Mouse (Mus musculus): Measurements from ENCODE around the gene Megf11. TPM values are rescaled to one million over a fixed set of nuclear protein-coding genes. Genes with fewer than 3 reads are reported as not detected.

The Megf11 gene
- polyA plus RNA-seq, 1 experiment from 2014 or later, result 0.11 TPM

GRCm38 (mm10) chr9:64688015-64688394 lies 302.6 kb downstream of the Megf11 start:
- DNase-seq, result no peak
- no peak for ATAC-seq
- Histone ChIP-seq H3K36me3 (replicated peaks; ENCODE audit: insufficient read depth, low read length) (no peaks in the 10 kb centered on the region), H3K4me2 (ENCODE audit: low read depth, low read length) (no peak overlapping the region), H3K9me3 (ENCODE audit: low read length) (no peaks in the 10 kb centered on the region), H3K4me3 (ENCODE audit: low read depth, low read length) (no peak overlapping the region), H3K9ac (replicated peaks) (no peak overlapping the region), H3K4me1 (ENCODE audit: insufficient read depth) (no peaks in the 10 kb centered on the region), H3K27me3 (ENCODE audit: insufficient read depth, low read length) (no peaks in the 10 kb centered on the region), H3K27ac (ENCODE audit: low read depth) (no peak overlapping the region)
- 63% methylated on average over 1 of the region's 1 CpGs for WGBS (ENCODE audit: insufficient replicate concordance)
- TF ChIP-seq EP300 (IDR thresholded peaks at IDR 0.05; ENCODE audit: low read depth) (no peak), CTCF (IDR thresholded peaks at IDR 0.05; ENCODE audit: low read depth) (no peak)

GRCm38 (mm10) chr9:64690771-64691170 lies 305.3 kb downstream of the Megf11 start:
- TF ChIP-seq EP300 (IDR thresholded peaks at IDR 0.05; ENCODE audit: low read depth), result no peak
- TF ChIP-seq CTCF (IDR thresholded peaks at IDR 0.05; ENCODE audit: low read depth), result no peak
- H3K4me1 ChIP-seq (ENCODE audit: insufficient read depth), result no peaks in the 10 kb centered on the region
- no peak overlapping the region for H3K9ac ChIP-seq (replicated peaks)
- H3K4me3 ChIP-seq (ENCODE audit: low read depth, low read length), result no peak overlapping the region
- ATAC-seq, result no peak
- H3K27me3 ChIP-seq (ENCODE audit: insufficient read depth, low read length), result no peaks in the 10 kb centered on the region
- 87% methylated on average over 2 of the region's 2 CpGs for WGBS (ENCODE audit: insufficient replicate concordance)
- H3K36me3 ChIP-seq (replicated peaks; ENCODE audit: insufficient read depth, low read length), result peaks cover 8% of the 10 kb centered on the region; the same call in 1 of the 2 replicates
- no peak for DNase-seq
- H3K9me3 ChIP-seq (ENCODE audit: low read length), result no peaks in the 10 kb centered on the region
- no peak overlapping the region for H3K27ac ChIP-seq (ENCODE audit: low read depth)
- H3K4me2 ChIP-seq (ENCODE audit: low read depth, low read length), result no peak overlapping the region

DNA sequence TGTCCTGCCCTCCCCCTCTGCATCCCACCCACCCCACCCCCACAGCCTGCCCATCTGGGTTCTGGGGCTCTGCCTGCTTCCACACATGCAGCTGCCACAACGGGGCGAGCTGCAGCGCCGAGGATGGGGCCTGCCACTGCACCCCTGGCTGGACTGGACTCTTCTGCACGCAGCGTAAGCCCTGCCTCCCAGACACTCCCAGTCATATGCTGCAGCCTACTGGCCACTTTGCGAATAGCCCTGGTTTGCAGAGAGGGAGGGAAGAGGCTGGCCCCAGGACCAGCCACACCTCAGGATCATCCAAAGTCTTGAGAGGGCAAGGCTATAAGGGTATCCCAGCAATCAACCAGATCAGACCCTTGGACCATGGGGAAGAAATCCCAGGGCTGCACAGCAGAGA lies 305.8 kb downstream of the Megf11 start:
- Histone ChIP-seq H3K4me3 (ENCODE audit: low read depth, low read length) (no peak overlapping the region), H3K4me2 (ENCODE audit: low read depth, low read length) (no peak overlapping the region), H3K27ac (ENCODE audit: low read depth) (no peak overlapping the region), H3K9me3 (ENCODE audit: low read length) (no peaks in the 10 kb centered on the region), H3K9ac (replicated peaks) (no peak overlapping the region), H3K4me1 (ENCODE audit: insufficient read depth) (no peaks in the 10 kb centered on the region), H3K27me3 (ENCODE audit: insufficient read depth, low read length) (no peaks in the 10 kb centered on the region), H3K36me3 (replicated peaks; ENCODE audit: insufficient read depth, low read length) (peaks cover 8% of the 10 kb centered on the region; the same call in 1 of the 2 replicates)
- ATAC-seq, result peak; percentile 62; the same call in 1 of the 2 replicates
- 21% methylated on average over 7 of the region's 7 CpGs for WGBS (ENCODE audit: insufficient replicate concordance)
- DNase-seq, result peak; percentile 66
- no peak for TF ChIP-seq EP300 (IDR thresholded peaks at IDR 0.05; ENCODE audit: low read depth)
- TF ChIP-seq CTCF (IDR thresholded peaks at IDR 0.05; ENCODE audit: low read depth), result peak; percentile 82

DNA sequence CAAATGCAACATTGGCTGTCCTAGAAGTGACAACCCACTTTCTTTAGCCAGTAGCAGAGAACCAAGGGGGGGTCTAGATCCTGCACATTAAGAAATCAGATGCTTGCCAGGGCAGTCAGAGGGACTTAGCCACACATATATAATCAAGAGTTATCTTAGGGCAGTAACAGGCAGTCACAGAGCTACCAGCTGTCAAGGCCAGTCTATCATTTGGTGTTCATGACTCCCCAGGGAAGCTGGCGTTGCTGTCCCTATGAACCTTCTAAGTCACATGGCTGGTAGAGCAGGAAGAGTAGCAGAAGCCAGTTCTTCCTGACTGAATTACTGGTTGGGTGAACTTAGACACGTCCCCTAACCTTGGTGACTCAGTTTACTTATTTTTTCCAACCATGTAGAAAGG lies 307.7 kb downstream of the Megf11 start:
- H3K27ac ChIP-seq (ENCODE audit: low read depth), result no peak overlapping the region
- H3K9ac ChIP-seq (replicated peaks), result no peak overlapping the region
- ATAC-seq, result no peak
- H3K27me3 ChIP-seq (ENCODE audit: insufficient read depth, low read length), result no peaks in the 10 kb centered on the region
- H3K9me3 ChIP-seq (ENCODE audit: low read length), result no peaks in the 10 kb centered on the region
- no peak for DNase-seq
- H3K4me2 ChIP-seq (ENCODE audit: low read depth, low read length), result no peak overlapping the region
- no peaks in the 10 kb centered on the region for H3K4me1 ChIP-seq (ENCODE audit: insufficient read depth)
- H3K36me3 ChIP-seq (replicated peaks; ENCODE audit: insufficient read depth, low read length), result peaks cover 8% of the 10 kb centered on the region
- WGBS (ENCODE audit: insufficient replicate concordance), result 78% methylated on average over 2 of the region's 2 CpGs
- TF ChIP-seq CTCF (IDR thresholded peaks at IDR 0.05; ENCODE audit: low read depth), result no peak
- no peak overlapping the region for H3K4me3 ChIP-seq (ENCODE audit: low read depth, low read length)

DNA sequence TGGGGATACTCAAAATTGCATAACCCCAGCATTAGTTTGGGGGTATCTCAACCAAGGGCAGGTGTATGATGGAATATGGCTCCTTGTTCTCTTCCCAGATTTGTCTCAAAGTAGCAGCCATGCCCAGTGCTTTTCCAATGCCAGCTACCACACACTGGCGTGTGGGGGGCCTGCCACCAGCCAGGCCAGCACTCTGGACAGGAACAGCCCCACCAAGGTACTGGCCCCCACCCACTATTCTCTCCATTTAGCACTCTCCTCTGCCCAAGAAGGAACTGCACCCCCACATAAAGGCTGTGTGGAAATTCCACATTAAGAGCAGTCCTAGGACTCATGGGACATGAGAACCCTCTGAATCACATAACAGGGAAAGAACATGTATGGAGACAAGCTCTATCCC lies 309.8 kb downstream of the Megf11 start:
- H3K4me2 ChIP-seq (ENCODE audit: low read depth, low read length), result no peak overlapping the region
- H3K4me3 ChIP-seq (ENCODE audit: low read depth, low read length), result no peak overlapping the region
- no peak overlapping the region for H3K9ac ChIP-seq (replicated peaks)
- 80% methylated on average over 1 of the region's 1 CpGs for WGBS (ENCODE audit: insufficient replicate concordance)
- TF ChIP-seq EP300 (IDR thresholded peaks at IDR 0.05; ENCODE audit: low read depth) (no peak), CTCF (IDR thresholded peaks at IDR 0.05; ENCODE audit: low read depth) (no peak)
- ATAC-seq, result no peak
- peaks cover 16% of the 10 kb centered on the region for H3K36me3 ChIP-seq (replicated peaks; ENCODE audit: insufficient read depth, low read length)
- no peaks in the 10 kb centered on the region for H3K27me3 ChIP-seq (ENCODE audit: insufficient read depth, low read length)
- DNase-seq, result no peak
- no peak overlapping the region for H3K27ac ChIP-seq (ENCODE audit: low read depth)
- no peaks in the 10 kb centered on the region for H3K9me3 ChIP-seq (ENCODE audit: low read length)
- no peaks in the 10 kb centered on the region for H3K4me1 ChIP-seq (ENCODE audit: insufficient read depth)

DNA sequence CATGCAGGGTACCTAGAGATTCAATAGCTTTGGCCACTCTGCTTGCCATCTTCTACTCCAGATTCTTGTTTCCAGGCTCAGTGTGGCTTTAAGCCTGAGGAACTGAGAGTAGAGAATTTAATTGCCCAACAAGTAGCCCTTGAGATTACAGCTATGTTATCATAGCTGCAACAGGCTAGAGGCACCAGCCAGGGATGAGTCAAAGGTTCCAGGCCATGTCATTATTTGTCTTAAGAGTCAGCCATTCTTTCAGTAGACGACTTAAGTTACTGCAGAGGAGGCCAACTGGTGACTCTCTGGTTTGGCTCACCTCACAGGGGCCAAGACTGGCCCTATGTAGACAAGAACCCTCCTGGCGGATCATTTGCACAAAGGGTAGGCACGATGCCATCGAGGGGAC lies 311.0 kb downstream of the Megf11 start:
- Histone ChIP-seq H3K9me3 (ENCODE audit: low read length) (no peaks in the 10 kb centered on the region), H3K27me3 (ENCODE audit: insufficient read depth, low read length) (no peaks in the 10 kb centered on the region), H3K4me3 (ENCODE audit: low read depth, low read length) (no peak overlapping the region), H3K9ac (replicated peaks) (no peak overlapping the region), H3K4me2 (ENCODE audit: low read depth, low read length) (no peak overlapping the region), H3K27ac (ENCODE audit: low read depth) (no peak overlapping the region), H3K36me3 (replicated peaks; ENCODE audit: insufficient read depth, low read length) (peaks cover 16% of the 10 kb centered on the region), H3K4me1 (ENCODE audit: insufficient read depth) (peaks cover 2% of the 10 kb centered on the region; the same call in 1 of the 2 replicates)
- TF ChIP-seq EP300 (IDR thresholded peaks at IDR 0.05; ENCODE audit: low read depth) (no peak), CTCF (IDR thresholded peaks at IDR 0.05; ENCODE audit: low read depth) (no peak)
- WGBS (ENCODE audit: insufficient replicate concordance), result 83% methylated on average over 4 of the region's 4 CpGs
- DNase-seq, result no peak
- no peak for ATAC-seq

DNA sequence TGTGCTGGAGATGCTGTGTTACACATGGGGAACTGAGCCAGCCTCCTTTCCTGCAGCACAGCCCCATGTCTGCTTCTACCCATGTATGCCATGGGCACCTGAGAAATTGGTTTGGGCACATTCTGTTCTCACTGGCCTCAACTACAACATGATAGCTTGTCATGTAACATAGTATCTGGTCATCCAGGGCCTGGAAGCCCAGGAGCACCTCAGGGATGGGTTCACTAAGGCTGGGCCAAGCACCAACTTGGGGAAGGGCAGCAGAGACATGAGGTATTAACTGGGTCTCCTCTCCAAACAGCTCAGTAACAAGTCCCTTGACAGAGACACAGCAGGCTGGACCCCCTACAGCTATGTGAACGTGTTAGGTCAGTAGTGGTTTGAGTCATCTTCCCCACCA lies 311.6 kb downstream of the Megf11 start:
- H3K27ac ChIP-seq (ENCODE audit: low read depth), result no peak overlapping the region
- H3K27me3 ChIP-seq (ENCODE audit: insufficient read depth, low read length), result no peaks in the 10 kb centered on the region
- TF ChIP-seq EP300 (IDR thresholded peaks at IDR 0.05; ENCODE audit: low read depth), result no peak
- TF ChIP-seq CTCF (IDR thresholded peaks at IDR 0.05; ENCODE audit: low read depth), result no peak
- peaks cover 16% of the 10 kb centered on the region for H3K36me3 ChIP-seq (replicated peaks; ENCODE audit: insufficient read depth, low read length)
- no peak overlapping the region for H3K9ac ChIP-seq (replicated peaks)
- H3K9me3 ChIP-seq (ENCODE audit: low read length), result no peaks in the 10 kb centered on the region
- ATAC-seq (no peak), DNase-seq (no peak)
- 76% methylated on average over 1 of the region's 1 CpGs for WGBS (ENCODE audit: insufficient replicate concordance)
- H3K4me3 ChIP-seq (ENCODE audit: low read depth, low read length), result no peak overlapping the region
- H3K4me1 ChIP-seq (ENCODE audit: insufficient read depth), result peaks cover 2% of the 10 kb centered on the region; the same call in 1 of the 2 replicates
- H3K4me2 ChIP-seq (ENCODE audit: low read depth, low read length), result no peak overlapping the region
